Comparison of ENCODE assay signal across 1 mouse cellular context in the genomic region with DNA sequence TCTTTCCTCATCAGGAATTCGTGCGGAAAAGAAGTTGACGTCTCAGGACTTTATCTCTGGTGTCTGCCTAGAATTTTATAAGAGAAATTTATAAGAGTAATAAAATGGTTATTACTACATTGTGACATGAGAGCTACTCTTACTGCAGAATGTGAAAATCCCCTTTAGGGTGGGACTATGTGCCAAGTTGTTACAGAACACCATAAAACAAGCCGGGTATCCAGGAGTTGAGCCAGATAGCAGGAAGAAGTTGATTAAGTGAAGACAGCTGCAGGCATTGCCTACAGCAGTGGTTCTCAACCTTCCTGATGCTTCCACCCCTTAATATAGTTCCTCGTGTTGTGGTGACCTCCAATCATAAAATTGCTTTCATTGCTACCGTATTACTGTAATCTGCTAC. TPM values are rescaled to one million over a fixed set of nuclear protein-coding genes. Genes with fewer than 3 reads are reported as not detected.
"Had no signal": no experiment of that assay in that cellular context is flagged by ENCODE, and none has a peak within 500 bp of the region (broad histone marks: within the 10 kb centered on the region; RNA-seq: fewer than 3 reads in every experiment).

No protein-coding gene starts in this region.

RNA-seq across cellular contexts. Expression of a gene that starts 30.7 kb away (rescaled TPM):
- polyA plus RNA-seq: stomach, postnatal 0 days had no signal
